Mouse (Mus musculus): ENCODE results near the gene Pfdn6. TPM values are rescaled to one million over a fixed set of nuclear protein-coding genes. Genes with fewer than 3 reads are reported as not detected.
A peak's percentile ranks its signal among the peaks of the same experiment; 100 is the strongest.
"Not testable (repeated sequence)": the region's sequence is repeated elsewhere in the genome, so short reads cannot be mapped to it uniquely, and the experiment has no call there.

Pfdn6 gene
- polyA plus RNA-seq, 1 experiment from 2014 or later: 190 TPM

GRCm38 (mm10) chr17:33911052-33911812 is 28.9 kb downstream of the Pfdn6 start:
- Histone ChIP-seq H3K4me1 (peaks cover 39% of the 10 kb centered on the region), H3K4me2 (no peak overlapping the region), H3K9ac (0 out of 2 replicates have a peak overlapping the region, but pooled peaks have one; percentile 27), H3K36me3 (peaks cover 42% of the 10 kb centered on the region), H3K27ac (no peak overlapping the region), H3K4me3 (no peak overlapping the region), H3K27me3 (no peaks in the 10 kb centered on the region), H3K9me3 (no peaks in the 10 kb centered on the region)
- no peak for ATAC-seq (ENCODE audit: insufficient number of reproducible peaks, insufficient read depth, low FRiP score, low TSS enrichment, low read depth)
- 94% methylated on average over 31 of the region's 31 CpGs for WGBS

DNA sequence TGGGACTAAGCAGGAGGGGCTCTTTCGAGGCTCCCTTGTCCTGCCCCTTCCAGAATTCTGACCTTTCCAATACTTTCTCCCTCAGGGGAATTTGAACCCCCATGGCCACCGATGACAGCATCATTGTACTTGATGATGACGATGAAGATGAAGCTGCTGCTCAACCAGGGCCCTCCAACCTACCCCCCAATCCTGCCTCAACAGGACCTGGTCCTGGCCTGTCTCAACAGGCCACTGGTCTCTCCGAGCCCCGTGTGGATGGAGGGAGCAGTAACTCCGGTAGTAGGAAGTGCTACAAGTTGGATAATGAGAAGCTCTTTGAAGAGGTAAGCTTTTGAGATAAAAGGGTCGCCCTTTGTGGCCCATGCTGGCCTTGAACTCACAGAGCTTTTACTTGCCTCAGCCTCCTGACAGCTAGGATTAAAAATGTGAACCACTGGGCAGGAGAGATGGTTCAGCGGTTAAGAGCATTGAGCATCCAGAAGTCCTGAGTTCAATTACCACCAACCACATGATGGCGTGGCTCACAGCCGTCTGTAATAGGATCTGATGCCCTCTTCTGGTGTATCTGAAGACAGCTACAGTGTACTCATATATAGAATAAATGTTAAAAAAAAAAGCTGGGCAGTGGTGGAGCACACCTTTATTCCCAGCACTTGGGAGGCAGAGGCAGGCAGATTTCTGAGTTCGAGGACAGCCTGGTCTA is 29.6 kb downstream of the Pfdn6 start:
- H3K36me3 ChIP-seq: peaks cover 42% of the 10 kb centered on the region
- WGBS: 37% methylated on average over 11 of the region's 11 CpGs

GRCm38 (mm10) chr17:33909869-33910250 is 30.3 kb downstream of the Pfdn6 start:
- WGBS: 0% methylated on average over 14 of the region's 14 CpGs
- Histone ChIP-seq H3K4me1 (peaks cover 32% of the 10 kb centered on the region), H3K9me3 (no peaks in the 10 kb centered on the region), H3K27ac (peak overlapping the region; percentile 91), H3K4me2 (peak overlapping the region; percentile 97), H3K9ac (peak overlapping the region; percentile 91), H3K36me3 (peaks cover 38% of the 10 kb centered on the region), H3K27me3 (no peaks in the 10 kb centered on the region), H3K4me3 (peak overlapping the region; percentile 95)
- ATAC-seq (ENCODE audit: insufficient number of reproducible peaks, insufficient read depth, low FRiP score, low TSS enrichment, low read depth): no peak

More for the DNA sequence above, 29.6 kb downstream of the Pfdn6 start:
- Histone ChIP-seq H3K9me3 (no peaks in the 10 kb centered on the region), H3K4me2 (peak overlapping the region; percentile 97), H3K27me3 (no peaks in the 10 kb centered on the region), H3K27ac (peak overlapping the region; percentile 91), H3K9ac (peak overlapping the region; percentile 91), H3K4me3 (peak overlapping the region; percentile 95), H3K4me1 (peaks cover 38% of the 10 kb centered on the region)
- no peak for ATAC-seq (ENCODE audit: insufficient number of reproducible peaks, insufficient read depth, low FRiP score, low TSS enrichment, low read depth)

DNA sequence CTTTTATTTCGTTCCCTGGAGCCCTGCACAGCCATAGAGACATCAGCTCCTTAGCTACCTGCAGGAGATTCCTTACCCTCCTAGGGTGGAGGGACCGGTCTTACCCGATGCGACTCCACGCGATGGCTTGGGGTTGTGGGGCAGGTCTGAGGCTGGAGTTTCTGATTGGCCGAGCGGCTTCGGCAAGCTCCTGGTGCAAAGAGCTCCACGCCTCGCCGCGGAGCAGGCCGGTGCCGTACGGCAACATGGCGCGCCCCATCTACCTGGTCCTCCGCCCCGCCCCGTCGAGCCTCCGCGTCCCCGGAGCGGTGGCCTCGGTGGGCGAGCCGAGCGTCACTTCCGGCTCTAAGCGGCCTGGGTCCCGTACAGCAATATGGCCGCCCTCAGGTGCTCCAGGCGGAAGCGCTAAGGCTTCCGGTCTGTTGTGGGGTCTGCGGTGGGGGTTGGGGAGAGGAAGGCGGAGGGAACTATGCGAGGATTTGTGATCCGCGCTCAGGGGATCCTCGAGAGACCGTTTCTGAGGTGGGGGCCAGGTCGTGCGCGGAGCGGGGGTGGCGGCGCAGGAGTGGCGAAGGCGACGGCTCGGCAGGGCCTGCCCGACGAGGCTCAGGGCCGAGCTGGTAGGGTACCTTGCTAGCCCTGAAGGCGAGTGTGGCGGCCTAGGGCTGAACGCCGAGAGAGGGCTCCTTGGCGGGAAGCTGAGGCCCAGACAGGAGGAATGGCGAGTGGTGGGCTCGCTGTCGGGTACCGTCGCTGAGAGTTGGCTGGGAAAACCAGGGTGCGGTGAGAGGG is 30.9 kb downstream of the Pfdn6 start, which contains the start of gene Daxx:
TSS of gene Daxx (plus strand) at position 338 of the 792 bp plus-strand sequence.
- Histone ChIP-seq H3K4me1 (peaks cover 31% of the 10 kb centered on the region), H3K9ac (peak within 1 kb of the TSS; percentile 91), H3K4me3 (peak within 1 kb of the TSS; percentile 95), H3K4me2 (peak within 1 kb of the TSS; percentile 97), H3K36me3 (peaks cover 34% of the 10 kb centered on the region), H3K27me3 (no peaks in the 10 kb centered on the region), H3K9me3 (no peaks in the 10 kb centered on the region), H3K27ac (peak within 1 kb of the TSS; percentile 91)
- WGBS: under 1% methylated on average over 68 of the region's 68 CpGs
- ATAC-seq (ENCODE audit: insufficient number of reproducible peaks, insufficient read depth, low FRiP score, low TSS enrichment, low read depth): peak; percentile 96

GRCm38 (mm10) chr17:33908331-33909076 is 31.6 kb downstream of the Pfdn6 start:
- no peaks in the 10 kb centered on the region for H3K9me3 ChIP-seq
- H3K4me3 ChIP-seq: peak overlapping the region; percentile 95
- no peaks in the 10 kb centered on the region for H3K27me3 ChIP-seq
- H3K4me1 ChIP-seq: peaks cover 31% of the 10 kb centered on the region
- H3K4me2 ChIP-seq: peak overlapping the region; percentile 97
- peak; percentile 27 for ATAC-seq (ENCODE audit: insufficient number of reproducible peaks, insufficient read depth, low FRiP score, low TSS enrichment, low read depth)
- H3K9ac ChIP-seq: peak overlapping the region; percentile 81
- H3K36me3 ChIP-seq: peaks cover 26% of the 10 kb centered on the region
- WGBS: under 1% methylated on average over 43 of the region's 44 CpGs
- peak overlapping the region; percentile 91 for H3K27ac ChIP-seq

DNA sequence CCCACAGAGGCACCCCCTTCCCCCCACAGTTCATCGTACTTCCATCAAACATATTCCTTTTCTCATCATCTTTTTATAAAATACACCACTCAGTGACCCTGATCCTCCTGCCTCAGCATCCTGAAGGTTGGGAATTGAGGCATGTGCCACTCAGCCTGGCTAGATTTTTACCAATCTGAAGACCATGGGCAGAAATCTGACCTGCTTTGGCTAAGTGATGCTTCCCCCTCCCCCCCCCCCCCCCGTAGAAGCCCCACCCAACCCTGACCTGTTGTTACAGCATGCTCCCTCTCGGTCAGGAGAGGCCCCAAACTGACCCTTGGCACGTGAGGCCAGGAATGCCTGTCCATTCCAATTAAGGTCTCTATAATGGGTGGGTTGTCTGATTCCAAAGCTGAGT is 35.3 kb downstream of the Pfdn6 start, which contains the start of gene Platr17:
TSS of gene Platr17 (plus strand) at position 301 of the 400 bp plus-strand sequence.
- not testable (repeated sequence) for H3K36me3 ChIP-seq; H3K27ac ChIP-seq; H3K4me2 ChIP-seq; H3K9ac ChIP-seq; H3K4me1 ChIP-seq; H3K27me3 ChIP-seq; H3K4me3 ChIP-seq; ATAC-seq (ENCODE audit: insufficient number of reproducible peaks, insufficient read depth, low FRiP score, low TSS enrichment, low read depth); H3K9me3 ChIP-seq
- WGBS: 19% methylated on average over 3 of the region's 4 CpGs

DNA sequence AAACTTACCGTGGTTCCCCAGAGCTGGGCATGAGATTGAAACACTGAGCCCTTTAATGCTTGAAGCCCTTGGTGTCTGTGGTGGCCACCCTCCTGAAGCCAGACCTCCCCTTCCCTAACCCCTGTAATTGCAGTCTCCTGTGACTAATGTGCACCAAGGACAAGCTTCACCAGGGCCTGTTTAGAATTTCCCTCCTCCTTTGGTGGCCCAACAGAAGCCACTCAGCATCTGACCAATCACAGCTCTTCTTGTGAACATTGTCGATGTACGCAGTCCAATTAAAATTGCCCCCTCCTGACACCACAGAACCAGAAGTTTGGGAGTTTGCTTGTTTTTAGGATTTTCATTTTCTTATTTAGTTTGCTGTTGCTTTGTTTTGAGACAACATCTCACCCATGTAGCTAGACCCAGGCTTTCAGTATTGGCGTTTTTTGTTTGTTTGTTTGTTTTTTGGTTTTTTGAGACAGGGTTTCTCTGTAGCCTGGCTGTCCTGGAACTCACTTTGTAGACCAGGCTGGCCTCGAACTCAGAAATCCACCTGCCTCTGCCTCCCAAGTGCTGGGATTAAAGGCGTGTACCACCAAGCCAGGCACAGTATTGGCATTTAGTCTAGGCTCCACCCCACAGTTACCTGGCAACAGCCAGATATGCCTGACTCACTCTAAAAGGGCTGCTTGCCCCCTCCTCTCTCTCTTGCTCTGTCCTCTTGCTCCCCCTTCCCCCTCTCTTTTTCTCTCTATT is 36.1 kb downstream of the Pfdn6 start:
- H3K27ac ChIP-seq; H3K9ac ChIP-seq; H3K4me1 ChIP-seq; H3K9me3 ChIP-seq; H3K4me2 ChIP-seq; H3K4me3 ChIP-seq; H3K27me3 ChIP-seq; ATAC-seq (ENCODE audit: insufficient number of reproducible peaks, insufficient read depth, low FRiP score, low TSS enrichment, low read depth); H3K36me3 ChIP-seq: not testable (repeated sequence)
- 64% methylated on average over 6 of the region's 6 CpGs for WGBS

- no peak for ATAC-seq (ENCODE audit: insufficient number of reproducible peaks, insufficient read depth, low FRiP score, low TSS enrichment, low read depth)
- no peak overlapping the region for H3K4me3 ChIP-seq
- no peak overlapping the region for H3K4me2 ChIP-seq
- H3K36me3 ChIP-seq: no peaks in the 10 kb centered on the region
- 76% methylated on average over 7 of the region's 7 CpGs for WGBS
- no peaks in the 10 kb centered on the region for H3K4me1 ChIP-seq
- H3K9me3 ChIP-seq: no peaks in the 10 kb centered on the region
- H3K27ac ChIP-seq: no peak overlapping the region
- no peak overlapping the region for H3K9ac ChIP-seq
- H3K27me3 ChIP-seq: no peaks in the 10 kb centered on the region
These were observed 37.7 kb downstream of the Pfdn6 start for GRCm38 (mm10) chr17:33902491-33902890.

GRCm38 (mm10) chr17:33902079-33902478 is 38.1 kb downstream of the Pfdn6 start:
- Histone ChIP-seq H3K27me3 (no peaks in the 10 kb centered on the region), H3K4me3 (no peak overlapping the region), H3K9ac (no peak overlapping the region), H3K4me2 (no peak overlapping the region), H3K36me3 (no peaks in the 10 kb centered on the region), H3K4me1 (no peaks in the 10 kb centered on the region), H3K27ac (no peak overlapping the region), H3K9me3 (no peaks in the 10 kb centered on the region)
- no peak for ATAC-seq (ENCODE audit: insufficient number of reproducible peaks, insufficient read depth, low FRiP score, low TSS enrichment, low read depth)
- 82% methylated on average over 4 of the region's 4 CpGs for WGBS

DNA sequence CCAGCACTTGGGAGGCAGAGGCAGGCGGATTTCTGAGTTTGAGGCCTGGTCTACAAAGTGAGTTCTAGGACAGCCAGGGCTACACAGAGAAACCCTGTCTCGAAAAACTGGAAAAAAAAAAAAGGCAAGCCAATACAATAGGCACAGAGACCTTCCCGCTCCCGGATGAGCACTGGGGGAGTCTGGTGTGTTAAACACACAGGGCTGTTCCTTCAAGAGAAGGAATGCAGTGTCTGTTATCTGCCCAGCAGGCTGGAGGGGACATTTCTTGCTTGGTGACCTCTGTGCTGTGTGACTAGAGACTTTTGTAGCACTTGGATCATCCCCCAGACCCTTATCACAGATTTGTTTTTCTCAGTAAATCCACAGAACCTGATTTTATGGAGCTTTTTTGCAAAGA is 38.5 kb downstream of the Pfdn6 start:
- Histone ChIP-seq H3K27ac (no peak overlapping the region), H3K9ac (no peak overlapping the region), H3K27me3 (no peaks in the 10 kb centered on the region), H3K9me3 (no peaks in the 10 kb centered on the region), H3K36me3 (no peaks in the 10 kb centered on the region), H3K4me2 (no peak overlapping the region), H3K4me1 (no peaks in the 10 kb centered on the region), H3K4me3 (no peak overlapping the region)
- 70% methylated on average over 4 of the region's 4 CpGs for WGBS
- no peak for ATAC-seq (ENCODE audit: insufficient number of reproducible peaks, insufficient read depth, low FRiP score, low TSS enrichment, low read depth)
